Mouse (Mus musculus) heart, embryonic 15.5 days (tissue): ENCODE results near the gene Fryl. TPM values are rescaled to one million over a fixed set of nuclear protein-coding genes. Genes with fewer than 3 reads are reported as not detected.

ENCODE experiments used
- polyA plus RNA-seq: library from polyadenylated mRNA; unstranded; fragments of >200 nt; fragmentation: Nextera tagmentation; extraction: Ambion mirVana; gene quantifications from 2 replicates; pipeline ENCODE4 v1.2.1, GENCODE M21; 2015

Fryl gene
- polyA plus RNA-seq, 1 experiment from 2014 or later: 25.7 TPM

Other genes with a start within 250 kb of the Fryl start
- 0.71 and 2.6 TPM in 2 replicates for gene Slc10a4, start 249.7 kb downstream of the Fryl start, polyA plus RNA-seq
- gene Ociad1, start 36.2 kb upstream of the Fryl start, polyA plus RNA-seq: 237 and 244 TPM in 2 replicates
- 16.1 and 23.0 TPM in 2 replicates for gene Ociad2, start 84.4 kb upstream of the Fryl start, polyA plus RNA-seq
- gene Cwh43, start 149.5 kb upstream of the Fryl start, polyA plus RNA-seq: not detected in 2 replicates
- gene Dcun1d4, start 224.4 kb upstream of the Fryl start, polyA plus RNA-seq: 15.1 and 15.3 TPM in 2 replicates